Mouse (Mus musculus) myocyte (in vitro differentiated cells): ENCODE results near the gene Gm37240.

Experiments
- CEBPB ChIP-seq: IDR thresholded peaks from 2 replicates; pipeline ENCODE4 v1.6.1; 2011; ENCODE audit warnings: mild to moderate bottlenecking, moderate library complexity; ENCODE audit not compliant: poor library complexity, insufficient read depth, severe bottlenecking
- E2F4 ChIP-seq: IDR thresholded peaks from one replicate; pipeline ENCODE4 v1.6.1; 2011; ENCODE audit warnings: mild to moderate bottlenecking, control low read depth, moderate library complexity; ENCODE audit not compliant: insufficient read depth
- MAX ChIP-seq: IDR thresholded peaks from one replicate; pipeline ENCODE4 v1.6.1; 2011; ENCODE audit warnings: low read depth, mild to moderate bottlenecking, control low read depth
- POLR2A ChIP-seq: IDR thresholded peaks from one replicate; pipeline ENCODE4 v1.6.1; 2011; ENCODE audit warnings: low read depth, mild to moderate bottlenecking, control low read depth, moderate library complexity; ENCODE audit not compliant: insufficient read length
- POLR2AphosphoS2 ChIP-seq: IDR thresholded peaks from one replicate; pipeline ENCODE4 v1.6.1; 2011; ENCODE audit warnings: low read depth, control low read depth; ENCODE audit not compliant: insufficient read length
- USF1 ChIP-seq: IDR thresholded peaks from one replicate; pipeline ENCODE4 v1.6.1; 2011; ENCODE audit warnings: low read depth, mild to moderate bottlenecking, control low read depth, moderate library complexity

- TF ChIP-seq E2F4 (no peak), CEBPB (no peak), MAX (no peak), POLR2AphosphoS2 (no peak), USF1 (no peak), POLR2A (no peak)
Observed at GRCm38 (mm10) chr3:85377505-85377904, 509.8 kb downstream of the Gm37240 start.
